Mouse (Mus musculus): ENCODE measurements around the gene Gm8677.
"Not testable (repeated sequence)": the region's sequence is repeated elsewhere in the genome, so short reads cannot be mapped to it uniquely, and the experiment has no call there.

Gene Gm8677

GRCm38 (mm10) chr7:22534787-22535186, at the start of gene Gm8677:
Gm8677 (minus strand) TSS chr7:22534887.
- not testable (repeated sequence) for DNase-seq (ENCODE audit: low read depth)

- DNase-seq (ENCODE audit: low read depth), result not testable (repeated sequence)
These were observed 30.6 kb upstream of the Gm8677 start, which contains the start of gene Gm4201 for GRCm38 (mm10) chr7:22565243-22565642. Gm4201 (minus strand) TSS chr7:22565343.

GRCm38 (mm10) chr7:22522667-22523066, 12.0 kb downstream of the Gm8677 start, which contains the start of gene Vmn1r152:
Vmn1r152 (plus strand) TSS chr7:22522967.
- DNase-seq (ENCODE audit: low read depth), result not testable (repeated sequence)

- DNase-seq (ENCODE audit: low read depth), result not testable (repeated sequence)
These were observed 35.1 kb downstream of the Gm8677 start, which contains the start of gene Vmn1r151 for GRCm38 (mm10) chr7:22499578-22499977. Vmn1r151 (minus strand) TSS chr7:22499678.
